Mouse (Mus musculus) lung, embryonic 14.5 days (tissue): ENCODE results near the gene Taar6. TPM values are rescaled to one million over a fixed set of nuclear protein-coding genes. Genes with fewer than 3 reads are reported as not detected.

Source experiments
- ATAC-seq: fragments of 200-750 bp; cut with Nextera tagmentation; 2 replicates; pipeline ENCODE4 v1.8.0; 2017; ENCODE audit warnings: mild to moderate bottlenecking, moderate TSS enrichment, moderate library complexity; ENCODE audit not compliant: insufficient read depth
- DNase-seq: peaks from one replicate; pipeline ENCODE4 v3.0.0-alpha.2; 2015
- H3K27ac ChIP-seq: fragments of 300-500 bp; sonication (generic); 2 replicates; pipeline ENCODE4 v1.5.1; 2014; ENCODE audit warnings: low read depth, mild to moderate bottlenecking, moderate library complexity
- H3K27me3 ChIP-seq: fragments of 300-500 bp; sonication (generic); 2 replicates; pipeline ENCODE4 v1.6.1; 2014; ENCODE audit warnings: low read length, control low read depth; ENCODE audit not compliant: insufficient read depth
- H3K36me3 ChIP-seq: fragments of 300-500 bp; sonication (generic); 2 replicates; pipeline ENCODE4 v1.6.1; 2014; ENCODE audit warnings: control low read depth; ENCODE audit not compliant: insufficient read depth
- H3K4me1 ChIP-seq: fragments of 300-500 bp; sonication (generic); 2 replicates; pipeline ENCODE4 v1.6.1; 2014; ENCODE audit warnings: antibody characterized with exemption, control low read depth; ENCODE audit not compliant: insufficient read depth
- H3K4me2 ChIP-seq: fragments of 300-500 bp; sonication (generic); 2 replicates; pipeline ENCODE4 v1.6.1; 2014; ENCODE audit warnings: mild to moderate bottlenecking
- H3K4me3 ChIP-seq: fragments of 300-500 bp; sonication (generic); 2 replicates; pipeline ENCODE4 v1.5.1; 2014; ENCODE audit warnings: low read depth, low read length
- H3K9ac ChIP-seq: fragments of 300-500 bp; sonication (generic); 2 replicates; pipeline ENCODE4 v1.6.1; 2014
- H3K9me3 ChIP-seq: fragments of 300-500 bp; sonication (generic); 2 replicates; pipeline ENCODE4 v1.6.1; 2016; ENCODE audit warnings: low read depth, low read length, control low read depth
- CTCF ChIP-seq: IDR thresholded peaks from 2 replicates; pipeline ENCODE4 v1.5.1; 2016; ENCODE audit warnings: antibody characterized with exemption, low read depth
- WGBS: fragments of 180-500 bp; shearing (Covaris S2); extraction: QIAGEN DNeasy Blood & Tissue Kit; methylation state at CpG from one replicate; pipeline ENCODE4 v1.1.7; 2014; 5-methylcytosine and 5-hydroxymethylcytosine counted together
- polyA plus RNA-seq: library from polyadenylated mRNA; unstranded; fragments of >200 nt; fragmentation: Nextera tagmentation; extraction: Ambion mirVana; gene quantifications from 2 replicates; pipeline ENCODE4 v1.2.1, GENCODE M21; 2014

The Taar6 gene
- not detected in 2 replicates for polyA plus RNA-seq

GRCm38 (mm10) chr10:23985546-23985945 is at the start of gene Taar6:
TSS of gene Taar6 (minus strand) at chr10:23985646.
- Histone ChIP-seq H3K36me3 (no peaks in the 10 kb centered on the region), H3K27me3 (no peaks in the 10 kb centered on the region), H3K9me3 (no peaks in the 10 kb centered on the region), H3K27ac (no peak within 1 kb of the TSS), H3K9ac (no peak within 1 kb of the TSS), H3K4me1 (no peaks in the 10 kb centered on the region), H3K4me3 (no peak within 1 kb of the TSS), H3K4me2 (no peak within 1 kb of the TSS)
- no peak for ATAC-seq
- TF ChIP-seq CTCF = no peak
- no peak for DNase-seq
- WGBS = 72% methylated on average over 8 of the region's 8 CpGs

- no peak for DNase-seq
- Histone ChIP-seq H3K27me3 (no peaks in the 10 kb centered on the region), H3K27ac (no peak overlapping the region)
Measured at GRCm38 (mm10) chr10:24031347-24031746, 45.9 kb upstream of the Taar6 start.

GRCm38 (mm10) chr10:24026922-24027321 is 41.5 kb upstream of the Taar6 start, which contains the start of gene Taar7d:
TSS of gene Taar7d (plus strand) at chr10:24027222.
- ATAC-seq (no peak), DNase-seq (no peak)
- Histone ChIP-seq H3K4me2 (no peak within 1 kb of the TSS), H3K27me3 (no peaks in the 10 kb centered on the region), H3K4me1 (no peaks in the 10 kb centered on the region), H3K36me3 (no peaks in the 10 kb centered on the region), H3K9me3 (no peaks in the 10 kb centered on the region), H3K4me3 (no peak within 1 kb of the TSS), H3K27ac (no peak within 1 kb of the TSS), H3K9ac (no peak within 1 kb of the TSS)
- no peak for TF ChIP-seq CTCF

More at GRCm38 (mm10) chr10:24031347-24031746, 45.9 kb upstream of the Taar6 start:
- Histone ChIP-seq H3K9me3 (no peaks in the 10 kb centered on the region), H3K4me3 (no peak overlapping the region), H3K4me2 (no peak overlapping the region), H3K4me1 (no peaks in the 10 kb centered on the region), H3K36me3 (no peaks in the 10 kb centered on the region), H3K9ac (no peak overlapping the region)
- TF ChIP-seq CTCF = no peak
- ATAC-seq = no peak

- H3K27me3 ChIP-seq = no peaks in the 10 kb centered on the region
- H3K9ac ChIP-seq = no peak overlapping the region
- TF ChIP-seq CTCF = no peak
- no peak overlapping the region for H3K4me3 ChIP-seq
- DNase-seq (no peak), ATAC-seq (no peak)
- H3K4me1 ChIP-seq = no peaks in the 10 kb centered on the region
- no peak overlapping the region for H3K4me2 ChIP-seq
- H3K36me3 ChIP-seq = no peaks in the 10 kb centered on the region
- 91% methylated on average over 1 of the region's 1 CpGs for WGBS
- no peaks in the 10 kb centered on the region for H3K9me3 ChIP-seq
- H3K27ac ChIP-seq = no peak overlapping the region
Measured at GRCm38 (mm10) chr10:24008143-24008542, 22.7 kb upstream of the Taar6 start.

GRCm38 (mm10) chr10:24007034-24007433 is 21.6 kb upstream of the Taar6 start:
- H3K9ac ChIP-seq = no peak overlapping the region
- H3K9me3 ChIP-seq = no peaks in the 10 kb centered on the region
- H3K27me3 ChIP-seq = no peaks in the 10 kb centered on the region
- WGBS = 24% methylated on average over 2 of the region's 2 CpGs
- no peak for TF ChIP-seq CTCF
- no peak overlapping the region for H3K27ac ChIP-seq
- H3K4me2 ChIP-seq = no peak overlapping the region
- ATAC-seq = no peak
- H3K4me3 ChIP-seq = no peak overlapping the region
- H3K36me3 ChIP-seq = no peaks in the 10 kb centered on the region
- H3K4me1 ChIP-seq = no peaks in the 10 kb centered on the region
- DNase-seq = no peak

GRCm38 (mm10) chr10:24006442-24006841 is 21.0 kb upstream of the Taar6 start:
- H3K27ac ChIP-seq = no peak overlapping the region
- no peaks in the 10 kb centered on the region for H3K9me3 ChIP-seq
- H3K4me2 ChIP-seq = no peak overlapping the region
- 64% methylated on average over 1 of the region's 1 CpGs for WGBS
- no peak for ATAC-seq
- H3K27me3 ChIP-seq = no peaks in the 10 kb centered on the region
- H3K36me3 ChIP-seq = no peaks in the 10 kb centered on the region
- no peaks in the 10 kb centered on the region for H3K4me1 ChIP-seq
- no peak for DNase-seq
- no peak overlapping the region for H3K4me3 ChIP-seq
- no peak overlapping the region for H3K9ac ChIP-seq
- TF ChIP-seq CTCF = no peak

GRCm38 (mm10) chr10:23999639-24000038 is 14.2 kb upstream of the Taar6 start, which contains the start of gene Taar7b:
TSS of gene Taar7b (plus strand) at chr10:23999939.
- WGBS = 74% methylated on average over 1 of the region's 1 CpGs
- Histone ChIP-seq H3K27me3 (no peaks in the 10 kb centered on the region), H3K4me1 (no peaks in the 10 kb centered on the region), H3K36me3 (no peaks in the 10 kb centered on the region), H3K4me3 (no peak within 1 kb of the TSS), H3K9me3 (no peaks in the 10 kb centered on the region), H3K4me2 (no peak within 1 kb of the TSS), H3K9ac (no peak within 1 kb of the TSS), H3K27ac (no peak within 1 kb of the TSS)
- TF ChIP-seq CTCF = no peak
- ATAC-seq (no peak), DNase-seq (no peak)

- H3K9ac ChIP-seq = no peak within 1 kb of the TSS
- H3K27me3 ChIP-seq = no peaks in the 10 kb centered on the region
- 89% methylated on average over 3 of the region's 3 CpGs for WGBS
- no peaks in the 10 kb centered on the region for H3K4me1 ChIP-seq
- no peak within 1 kb of the TSS for H3K4me2 ChIP-seq
- H3K36me3 ChIP-seq = no peaks in the 10 kb centered on the region
- DNase-seq (no peak), ATAC-seq (no peak)
- no peak for TF ChIP-seq CTCF
- no peak within 1 kb of the TSS for H3K27ac ChIP-seq
- H3K9me3 ChIP-seq = no peaks in the 10 kb centered on the region
- H3K4me3 ChIP-seq = no peak within 1 kb of the TSS
Measured at GRCm38 (mm10) chr10:23993381-23993780, 7.9 kb upstream of the Taar6 start, which contains the start of gene Taar7a. TSS of gene Taar7a (minus strand) at chr10:23993481.
